ENCODE assay signal across 8 mouse cellular contexts in the genomic region with DNA sequence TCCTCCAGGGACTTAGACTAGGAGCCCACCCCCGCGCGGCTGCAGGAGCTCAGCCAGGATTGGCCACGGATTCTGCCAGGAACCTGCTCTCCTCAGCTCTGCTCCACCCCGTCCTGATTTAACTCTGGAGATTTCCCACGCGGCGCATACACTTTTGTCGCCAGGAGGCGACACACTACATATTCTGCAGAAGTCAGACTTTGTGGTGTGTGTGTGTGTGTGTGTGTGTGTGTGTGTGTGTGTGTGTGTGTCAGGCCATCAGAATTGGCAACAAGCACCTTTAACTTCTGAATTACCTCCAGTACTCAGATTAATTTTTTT. TPM values are rescaled to one million over a fixed set of nuclear protein-coding genes. Genes with fewer than 3 reads are reported as not detected.
DNase-seq lines count a peak whose midpoint lies in the region; ATAC-seq lines count a peak whose summit lies in the region.

No protein-coding gene starts in this region.

- H3K9me3 ChIP-seq in heart, embryonic 13.5 days, result no peaks in the 10 kb centered on the region
- no peaks in the 10 kb centered on the region for H3K9me3 ChIP-seq in liver, embryonic 12.5 days (replicated peaks)
- H3K9me3 ChIP-seq in neural tube, embryonic 11.5 days (ENCODE audit: control insufficient read depth, low read length), result no peaks in the 10 kb centered on the region

- peaks cover 12% of the 10 kb centered on the region for H3K27me3 ChIP-seq in heart, embryonic 13.5 days (replicated peaks)
- peaks cover 29% of the 10 kb centered on the region for H3K27me3 ChIP-seq in liver, embryonic 12.5 days (replicated peaks)
- no peaks in the 10 kb centered on the region for H3K27me3 ChIP-seq in neural tube, embryonic 11.5 days (ENCODE audit: control insufficient read depth, insufficient read depth, low read length)

- peak overlapping the region; percentile 60 for H3K4me2 ChIP-seq in heart, embryonic 13.5 days
- H3K4me2 ChIP-seq in liver, embryonic 12.5 days, result peak overlapping the region; percentile 2; the same call in 1 of the 2 replicates
- peak overlapping the region; percentile 19; the same call in 1 of the 2 replicates for H3K4me2 ChIP-seq in neural tube, embryonic 11.5 days (ENCODE audit: low read depth)

- H3K9ac ChIP-seq in heart, embryonic 13.5 days, result peak overlapping the region; percentile 66
- no peak overlapping the region for H3K9ac ChIP-seq in liver, embryonic 12.5 days
- no peak overlapping the region for H3K9ac ChIP-seq in neural tube, embryonic 11.5 days (ENCODE audit: low read length)

- 0 out of 2 replicates have a peak overlapping the region, but pooled peaks have one; percentile 28 for H3K27ac ChIP-seq in heart, embryonic 13.5 days (replicated peaks)
- no peak overlapping the region for H3K27ac ChIP-seq in liver, embryonic 12.5 days
- H3K27ac ChIP-seq in neural tube, embryonic 11.5 days (ENCODE audit: low read depth, low read length), result no peak overlapping the region

- DNase-seq in B cell, adult 2 months, result peak; percentile 80 to 81
- DNase-seq in brain, adult 2 months (ENCODE audit: low read depth, low spot score), result peak; percentile 93
- DNase-seq in fibroblast of lung, adult 2 months (ENCODE audit: low read depth), result peak; percentile 86
- DNase-seq in kidney, postnatal 10 days, result peak; percentile 91
- DNase-seq in neural tube, embryonic 11.5 days (ENCODE audit: low spot score), result peak; percentile 75
- peak; percentile 76 for DNase-seq in telencephalon, adult 2 months (ENCODE audit: low read depth, low spot score)

- peak overlapping the region; percentile 31 for H3K4me3 ChIP-seq in heart, embryonic 13.5 days
- H3K4me3 ChIP-seq in liver, embryonic 12.5 days, result no peak overlapping the region
- no peak overlapping the region for H3K4me3 ChIP-seq in neural tube, embryonic 11.5 days (ENCODE audit: low read depth, low read length)

- ATAC-seq in heart, embryonic 13.5 days (ENCODE audit: extremely low read depth, insufficient number of reproducible peaks, low FRiP score, low TSS enrichment), result 0 out of 2 replicates have a peak, but pooled peaks have one; percentile 59
- ATAC-seq in liver, embryonic 12.5 days, result peak; percentile 52; the same call in 1 of the 2 replicates
- ATAC-seq in neural tube, embryonic 11.5 days (ENCODE audit: insufficient read depth, low FRiP score, low TSS enrichment), result no peak; the same call in 1 of the 2 replicates

- WGBS in heart, embryonic 13.5 days, result 4% methylated on average over 10 of the region's 10 CpGs
- WGBS in liver, embryonic 12.5 days (ENCODE audit: insufficient replicate concordance), result 2% methylated on average over 10 of the region's 10 CpGs
- under 1% methylated on average over 10 of the region's 10 CpGs for WGBS in neural tube, embryonic 11.5 days

- H3K4me1 ChIP-seq in heart, embryonic 13.5 days, result peaks cover 6% of the 10 kb centered on the region; the same call in 1 of the 2 replicates
- H3K4me1 ChIP-seq in liver, embryonic 12.5 days, result peaks cover 6% of the 10 kb centered on the region; the same call in 1 of the 2 replicates
- no peaks in the 10 kb centered on the region for H3K4me1 ChIP-seq in neural tube, embryonic 11.5 days (ENCODE audit: control insufficient read depth, insufficient read depth, low read length)

- no peaks in the 10 kb centered on the region for H3K36me3 ChIP-seq in heart, embryonic 13.5 days
- no peaks in the 10 kb centered on the region for H3K36me3 ChIP-seq in liver, embryonic 12.5 days
- H3K36me3 ChIP-seq in neural tube, embryonic 11.5 days (ENCODE audit: control insufficient read depth, insufficient read depth, low read length), result no peaks in the 10 kb centered on the region

RNA-seq across cellular contexts. Expression of a gene that starts 10.0 kb away (rescaled TPM):
- polyA plus RNA-seq in heart, embryonic 13.5 days (2015; fragmentation: Nextera tagmentation; extraction: Ambion mirVana), result 2.4 TPM in 2 replicates
- 1.4 and 2.5 TPM in 2 replicates for polyA plus RNA-seq in liver, embryonic 12.5 days (2016; fragmentation: Nextera tagmentation; extraction: Ambion mirVana)
- polyA plus RNA-seq in neural tube, embryonic 11.5 days (2014; fragmentation: Nextera tagmentation; extraction: Ambion mirVana), result 2.8 and 2.9 TPM in 2 replicates

RNA-seq across cellular contexts. Expression of a gene that starts 23.2 kb away (rescaled TPM):
- polyA plus RNA-seq in heart, embryonic 13.5 days (2015; fragmentation: Nextera tagmentation; extraction: Ambion mirVana), result 2,411 and 2,681 TPM in 2 replicates
- 1,383 and 1,459 TPM in 2 replicates for polyA plus RNA-seq in liver, embryonic 12.5 days (2016; fragmentation: Nextera tagmentation; extraction: Ambion mirVana)
- 2,352 and 2,361 TPM in 2 replicates for polyA plus RNA-seq in neural tube, embryonic 11.5 days (2014; fragmentation: Nextera tagmentation; extraction: Ambion mirVana)

RNA-seq across cellular contexts. Expression of a gene that starts 38.2 kb away (rescaled TPM):
- polyA plus RNA-seq in heart, embryonic 13.5 days (2015; fragmentation: Nextera tagmentation; extraction: Ambion mirVana), result 118 and 125 TPM in 2 replicates
- polyA plus RNA-seq in liver, embryonic 12.5 days (2016; fragmentation: Nextera tagmentation; extraction: Ambion mirVana), result 99.1 and 109 TPM in 2 replicates
- polyA plus RNA-seq in neural tube, embryonic 11.5 days (2014; fragmentation: Nextera tagmentation; extraction: Ambion mirVana), result 288 and 294 TPM in 2 replicates

RNA-seq across cellular contexts. Expression of a gene that starts 46.0 kb away (rescaled TPM):
- 9.5 and 13.0 TPM in 2 replicates for polyA plus RNA-seq in heart, embryonic 13.5 days (2015; fragmentation: Nextera tagmentation; extraction: Ambion mirVana)
- polyA plus RNA-seq in liver, embryonic 12.5 days (2016; fragmentation: Nextera tagmentation; extraction: Ambion mirVana), result 32.8 and 33.9 TPM in 2 replicates
- polyA plus RNA-seq in neural tube, embryonic 11.5 days (2014; fragmentation: Nextera tagmentation; extraction: Ambion mirVana), result 6.5 and 7.2 TPM in 2 replicates

RNA-seq across cellular contexts. Expression of a gene that starts 49.7 kb away (rescaled TPM):
- 463 and 524 TPM in 2 replicates for polyA plus RNA-seq in heart, embryonic 13.5 days (2015; fragmentation: Nextera tagmentation; extraction: Ambion mirVana)
- polyA plus RNA-seq in liver, embryonic 12.5 days (2016; fragmentation: Nextera tagmentation; extraction: Ambion mirVana), result 101 and 103 TPM in 2 replicates
- 9.9 and 11.7 TPM in 2 replicates for polyA plus RNA-seq in neural tube, embryonic 11.5 days (2014; fragmentation: Nextera tagmentation; extraction: Ambion mirVana)

Comparison
In these comparisons a context has a peak if more than half of its experiments do, and no peak if none do; other contexts are left out.
1. H3K4me2 ChIP-seq: peak in every context shown above with its lines; median percentile 60 in heart, embryonic 13.5 days; 19 in neural tube, embryonic 11.5 days; 2 in liver, embryonic 12.5 days.